Mouse (Mus musculus) activated CD4-positive, CD25-positive, alpha-beta regulatory T cell, adult 4 months (primary cell): Measurements from ENCODE around the gene Stard5. TPM values are rescaled to one million over a fixed set of nuclear protein-coding genes. Genes with fewer than 3 reads are reported as not detected.
A peak's percentile ranks its signal among the peaks of the same experiment; 100 is the strongest.

ENCODE experiments used
- ATAC-seq: one replicate; pipeline ENCODE4 v1.8.0; 2017
- polyA plus RNA-seq, 2 experiments: library from polyadenylated mRNA; unstranded; fragments of 100-300 nt; shearing (Covaris generic); gene quantifications; one replicate each; pipeline ENCODE4 v1.2.1; 2017

Gene Stard5
- polyA plus RNA-seq, 2 experiments from 2014 or later, result 28.6 to 36.1 TPM

- no peak for ATAC-seq
Observed at GRCm38 (mm10) chr7:83666087-83666595, 34.4 kb downstream of the Stard5 start.

GRCm38 (mm10) chr7:83667936-83668645 is 36.3 kb downstream of the Stard5 start:
- ATAC-seq, result no peak

GRCm38 (mm10) chr7:83668724-83669123 is 37.0 kb downstream of the Stard5 start:
- no peak for ATAC-seq

GRCm38 (mm10) chr7:83671573-83671972 is 39.8 kb downstream of the Stard5 start:
- no peak for ATAC-seq

- peak; percentile 69 for ATAC-seq
Observed at GRCm38 (mm10) chr7:83675545-83676254, 43.9 kb downstream of the Stard5 start.

GRCm38 (mm10) chr7:83677296-83677695 is 45.5 kb downstream of the Stard5 start:
- ATAC-seq, result no peak

- no peak for ATAC-seq
Observed at GRCm38 (mm10) chr7:83678506-83678905, 46.7 kb downstream of the Stard5 start.

GRCm38 (mm10) chr7:83682640-83683274 is 51.0 kb downstream of the Stard5 start:
- ATAC-seq, result no peak

GRCm38 (mm10) chr7:83695449-83696212 is 63.9 kb downstream of the Stard5 start:
- ATAC-seq, result peak; percentile 46

GRCm38 (mm10) chr7:83699066-83699745 is 67.4 kb downstream of the Stard5 start:
- ATAC-seq, result no peak

Other genes with a start within 250 kb of the Stard5 start
- gene Tmc3, start 47.0 kb upstream of the Stard5 start, polyA plus RNA-seq, result under 1 TPM; 0.46 to 0.97 TPM
- gene Il16, start 113.8 kb downstream of the Stard5 start, polyA plus RNA-seq, result 100 to 1,000 TPM; 257 to 297 TPM
- gene Cfap161, start 162.9 kb downstream of the Stard5 start, polyA plus RNA-seq, result not detected